Comparison of ENCODE assay signal across 9 mouse cellular contexts in the genomic region with DNA sequence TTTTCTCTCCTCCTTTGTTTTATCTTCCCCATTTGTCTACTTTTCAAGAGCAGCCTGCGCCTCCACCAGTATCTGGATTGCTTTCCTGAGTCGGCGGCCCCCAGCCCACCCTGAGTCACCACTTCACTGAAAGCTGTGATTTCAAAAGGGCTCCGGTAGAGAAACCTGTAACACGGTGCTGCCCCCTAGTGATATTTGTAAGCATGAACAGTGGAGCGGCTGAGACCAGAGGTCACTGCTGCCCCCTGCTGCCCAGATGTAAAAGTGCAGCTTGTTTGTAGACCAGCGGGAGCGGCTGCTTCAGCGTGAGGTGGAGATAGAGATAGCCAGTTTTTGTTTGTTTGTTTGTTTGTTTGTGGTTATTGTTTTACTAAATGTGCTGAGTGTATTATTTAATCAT. TPM values are rescaled to one million over a fixed set of nuclear protein-coding genes. Genes with fewer than 3 reads are reported as not detected.
DNase-seq lines count a peak whose midpoint lies in the region; ATAC-seq and TF ChIP-seq lines count a peak whose summit lies in the region.
"Had no signal": no experiment of that assay in that cellular context is flagged by ENCODE, and none has a peak within 500 bp of the region (broad histone marks: within the 10 kb centered on the region; RNA-seq: fewer than 3 reads in every experiment).

No protein-coding gene starts in this region.

- no peaks in the 10 kb centered on the region for H3K36me3 ChIP-seq in hindbrain, embryonic 11.5 days (ENCODE audit: control insufficient read depth, insufficient read depth, low read length)
- no peaks in the 10 kb centered on the region for H3K36me3 ChIP-seq in hindbrain, embryonic 12.5 days
- H3K36me3 ChIP-seq in intestine, embryonic 15.5 days = no peaks in the 10 kb centered on the region
- no peaks in the 10 kb centered on the region for H3K36me3 ChIP-seq in midbrain, postnatal 0 days (ENCODE audit: insufficient read depth, low read length)
- H3K36me3 ChIP-seq: stomach, embryonic 15.5 days had no signal

- no peaks in the 10 kb centered on the region for H3K9me3 ChIP-seq in hindbrain, embryonic 11.5 days (ENCODE audit: control insufficient read depth, low read length)
- 0 out of 2 replicates have a peak, but pooled peaks cover 4% of the 10 kb centered on the region for H3K9me3 ChIP-seq in hindbrain, embryonic 12.5 days (replicated peaks)
- no peaks in the 10 kb centered on the region for H3K9me3 ChIP-seq in intestine, embryonic 15.5 days
- no peaks in the 10 kb centered on the region for H3K9me3 ChIP-seq in midbrain, postnatal 0 days (ENCODE audit: low read length)
- H3K9me3 ChIP-seq: stomach, embryonic 15.5 days had no signal

- no peaks in the 10 kb centered on the region for H3K4me1 ChIP-seq in hindbrain, embryonic 11.5 days (replicated peaks; ENCODE audit: control insufficient read depth, insufficient read depth, low read length)
- no peaks in the 10 kb centered on the region for H3K4me1 ChIP-seq in hindbrain, embryonic 12.5 days
- no peaks in the 10 kb centered on the region for H3K4me1 ChIP-seq in intestine, embryonic 15.5 days (replicated peaks)
- H3K4me1 ChIP-seq in midbrain, postnatal 0 days (ENCODE audit: insufficient read depth, low read length) = 0 out of 2 replicates have a peak, but pooled peaks cover 2% of the 10 kb centered on the region
- H3K4me1 ChIP-seq: stomach, embryonic 15.5 days had no signal

- peak; percentile 12; the same call in 1 of the 2 replicates for ATAC-seq in hindbrain, embryonic 11.5 days (ENCODE audit: low FRiP score)
- ATAC-seq in hindbrain, embryonic 12.5 days (ENCODE audit: low FRiP score) = no peak
- ATAC-seq in intestine, embryonic 15.5 days = peak; percentile 49; the same call in 1 of the 2 replicates
- ATAC-seq in midbrain, postnatal 0 days (ENCODE audit: low FRiP score) = 0 out of 2 replicates have a peak, but pooled peaks have one; percentile 27

- intact Hi-C loops in left cerebral cortex, postnatal 4 days (cut with DNase I) = loop anchor here (10.0 kb wide), 1 partner anchor 53 kb away; no protein-coding TSS in a partner anchor

- H3K4me3 ChIP-seq in hindbrain, embryonic 11.5 days (ENCODE audit: low read depth, low read length) = no peak overlapping the region
- H3K4me3 ChIP-seq in hindbrain, embryonic 12.5 days = no peak overlapping the region
- no peak overlapping the region for H3K4me3 ChIP-seq in intestine, embryonic 15.5 days (replicated peaks)
- H3K4me3 ChIP-seq in midbrain, postnatal 0 days (ENCODE audit: low read depth, low read length) = no peak overlapping the region
- H3K4me3 ChIP-seq: stomach, embryonic 15.5 days had no signal

- no peak overlapping the region for H3K27ac ChIP-seq in hindbrain, embryonic 11.5 days (ENCODE audit: low read depth, low read length)
- H3K27ac ChIP-seq in hindbrain, embryonic 12.5 days = no peak overlapping the region
- no peak overlapping the region for H3K27ac ChIP-seq in intestine, embryonic 15.5 days
- H3K27ac ChIP-seq in midbrain, postnatal 0 days (ENCODE audit: low read depth, low read length) = no peak overlapping the region
- H3K27ac ChIP-seq: stomach, embryonic 15.5 days had no signal

- 33% methylated on average over 9 of the region's 9 CpGs for WGBS in hindbrain, embryonic 11.5 days
- WGBS in hindbrain, embryonic 12.5 days = 39% methylated on average over 9 of the region's 9 CpGs
- WGBS in intestine, embryonic 15.5 days = 30% methylated on average over 9 of the region's 9 CpGs
- 20% methylated on average over 9 of the region's 9 CpGs for WGBS in midbrain, postnatal 0 days

- no peak overlapping the region for H3K9ac ChIP-seq in hindbrain, embryonic 11.5 days (ENCODE audit: low read depth, low read length)
- H3K9ac ChIP-seq in hindbrain, embryonic 12.5 days = no peak overlapping the region
- H3K9ac ChIP-seq in intestine, embryonic 15.5 days = no peak overlapping the region
- no peak overlapping the region for H3K9ac ChIP-seq in midbrain, postnatal 0 days (replicated peaks; ENCODE audit: low read length, poor library complexity, severe bottlenecking)
- H3K9ac ChIP-seq: stomach, embryonic 15.5 days had no signal

- peak; percentile 100 for TF ChIP-seq CTCF in midbrain, postnatal 0 days (IDR thresholded peaks at IDR 0.05)

- no peak overlapping the region for H3K4me2 ChIP-seq in hindbrain, embryonic 11.5 days (replicated peaks; ENCODE audit: low read depth, low read length)
- no peak overlapping the region for H3K4me2 ChIP-seq in hindbrain, embryonic 12.5 days (replicated peaks)
- H3K4me2 ChIP-seq in intestine, embryonic 15.5 days (replicated peaks) = no peak overlapping the region
- H3K4me2 ChIP-seq in midbrain, postnatal 0 days (ENCODE audit: low read depth, low read length, poor library complexity, severe bottlenecking) = no peak overlapping the region
- H3K4me2 ChIP-seq: stomach, embryonic 15.5 days had no signal

- H3K27me3 ChIP-seq in hindbrain, embryonic 11.5 days (ENCODE audit: control insufficient read depth, insufficient read depth, low read length) = no peaks in the 10 kb centered on the region
- H3K27me3 ChIP-seq in hindbrain, embryonic 12.5 days = no peaks in the 10 kb centered on the region
- H3K27me3 ChIP-seq in intestine, embryonic 15.5 days (replicated peaks) = no peaks in the 10 kb centered on the region
- 0 out of 2 replicates have a peak, but pooled peaks cover 3% of the 10 kb centered on the region for H3K27me3 ChIP-seq in midbrain, postnatal 0 days (ENCODE audit: insufficient read depth, low read length)
- H3K27me3 ChIP-seq: stomach, embryonic 15.5 days had no signal

- DNase-seq in hindbrain, embryonic 11.5 days (ENCODE audit: low spot score) = peak; percentile 86
- DNase-seq in cerebellum, adult 18-20 months = peak; percentile 90
- DNase-seq in frontal cortex, postnatal 14 days (ENCODE audit: low spot score in 2 of 2) = peak; percentile 59 to 73
- DNase-seq in left cerebral cortex, postnatal 4 days = peak; percentile 83
- DNase-seq in midbrain, postnatal 0 days (ENCODE audit: low spot score) = peak; percentile 89
- peak; percentile 62 to 84 for DNase-seq in spleen, postnatal 10 days (ENCODE audit: low spot score in 2 of 2)

RNA-seq across cellular contexts. Expression of gene Kcnk15, which starts 15.4 kb away (rescaled TPM):
- not detected in 2 replicates for polyA plus RNA-seq in hindbrain, embryonic 11.5 days (2014; fragmentation: Nextera tagmentation; extraction: Ambion mirVana)
- not detected in 2 replicates for polyA plus RNA-seq in hindbrain, embryonic 12.5 days (2016; fragmentation: Nextera tagmentation; extraction: Ambion mirVana)
- not detected in 2 replicates for polyA plus RNA-seq in intestine, embryonic 15.5 days (2015; fragmentation: Nextera tagmentation; extraction: Ambion mirVana)
- not detected for total RNA-seq in left cerebral cortex, postnatal 4 days (2021)
- total RNA-seq in midbrain, postnatal 0 days (2014; rRNA removed) = 0.11 TPM in 1 of 2 replicates, not detected in the other
- polyA plus RNA-seq in midbrain, postnatal 0 days (2015; fragmentation: Nextera tagmentation; extraction: Ambion mirVana) = 0.12 and 0.25 TPM in 2 replicates
- polyA plus RNA-seq: stomach, embryonic 15.5 days had no signal

RNA-seq across cellular contexts. Expression of gene Ccn5, which starts 17.4 kb away (rescaled TPM):
- polyA plus RNA-seq in hindbrain, embryonic 11.5 days (2014; fragmentation: Nextera tagmentation; extraction: Ambion mirVana) = 0.17 and 0.19 TPM in 2 replicates
- 0.13 and 0.48 TPM in 2 replicates for polyA plus RNA-seq in hindbrain, embryonic 12.5 days (2016; fragmentation: Nextera tagmentation; extraction: Ambion mirVana)
- 0.15 and 0.24 TPM in 2 replicates for polyA plus RNA-seq in intestine, embryonic 15.5 days (2015; fragmentation: Nextera tagmentation; extraction: Ambion mirVana)
- under 1 TPM in 1 of 2 experiments, not detected in 1; 0.34 TPM for total RNA-seq in left cerebral cortex, postnatal 4 days (2021)
- total RNA-seq in midbrain, postnatal 0 days (2014; rRNA removed) = 0.19 and 0.22 TPM in 2 replicates
- polyA plus RNA-seq in midbrain, postnatal 0 days (2015; fragmentation: Nextera tagmentation; extraction: Ambion mirVana) = 0.32 and 0.69 TPM in 2 replicates
- polyA plus RNA-seq: stomach, embryonic 15.5 days had no signal
